Mouse (Mus musculus) embryonic facial prominence, embryonic 10.5 days (tissue): Measurements from ENCODE around the gene Nhlrc2. TPM values are rescaled to one million over a fixed set of nuclear protein-coding genes. Genes with fewer than 3 reads are reported as not detected.
A peak's percentile ranks its signal among the peaks of the same experiment; 100 is the strongest.

Source experiments
- DNase-seq: peaks from one replicate; pipeline ENCODE4 v3.0.0-alpha.2; 2017; ENCODE audit warnings: low spot score
- H3K27ac ChIP-seq: fragments of 300-500 bp; sonication (generic); replicated peaks from 2 replicates; pipeline ENCODE4 v1.5.1; 2016; ENCODE audit warnings: mild to moderate bottlenecking
- H3K27me3 ChIP-seq: fragments of 300-500 bp; sonication (generic); replicated peaks from 2 replicates; pipeline ENCODE4 v1.6.1; 2016; ENCODE audit warnings: low read depth, mild to moderate bottlenecking; ENCODE audit not compliant: poor library complexity, severe bottlenecking
- H3K36me3 ChIP-seq: fragments of 300-500 bp; sonication (generic); replicated peaks from 2 replicates; pipeline ENCODE4 v1.6.1; 2016; ENCODE audit warnings: mild to moderate bottlenecking, moderate library complexity
- H3K4me1 ChIP-seq: fragments of 300-500 bp; sonication (generic); 2 replicates; pipeline ENCODE4 v1.6.1; 2016
- H3K4me3 ChIP-seq: fragments of 300-500 bp; sonication (generic); 2 replicates; pipeline ENCODE4 v1.5.1; 2016; ENCODE audit warnings: mild to moderate bottlenecking, moderate library complexity
- H3K9me3 ChIP-seq: fragments of 300-500 bp; sonication (generic); 2 replicates; pipeline ENCODE4 v1.6.1; 2016; ENCODE audit warnings: mild to moderate bottlenecking
- WGBS: fragments of 180-500 bp; shearing (Covaris S2); methylation state at CpG from one replicate; pipeline ENCODE4 v1.1.7; 2016; 5-methylcytosine and 5-hydroxymethylcytosine counted together
- polyA plus RNA-seq: library from polyadenylated mRNA; unstranded; fragments of >200 nt; fragmentation: Nextera tagmentation; extraction: Ambion mirVana; gene quantifications from 2 replicates; pipeline ENCODE4 v1.2.1, GENCODE M21; 2016

The Nhlrc2 gene
- polyA plus RNA-seq, 1 experiment from 2014 or later = 17.2 TPM

DNA sequence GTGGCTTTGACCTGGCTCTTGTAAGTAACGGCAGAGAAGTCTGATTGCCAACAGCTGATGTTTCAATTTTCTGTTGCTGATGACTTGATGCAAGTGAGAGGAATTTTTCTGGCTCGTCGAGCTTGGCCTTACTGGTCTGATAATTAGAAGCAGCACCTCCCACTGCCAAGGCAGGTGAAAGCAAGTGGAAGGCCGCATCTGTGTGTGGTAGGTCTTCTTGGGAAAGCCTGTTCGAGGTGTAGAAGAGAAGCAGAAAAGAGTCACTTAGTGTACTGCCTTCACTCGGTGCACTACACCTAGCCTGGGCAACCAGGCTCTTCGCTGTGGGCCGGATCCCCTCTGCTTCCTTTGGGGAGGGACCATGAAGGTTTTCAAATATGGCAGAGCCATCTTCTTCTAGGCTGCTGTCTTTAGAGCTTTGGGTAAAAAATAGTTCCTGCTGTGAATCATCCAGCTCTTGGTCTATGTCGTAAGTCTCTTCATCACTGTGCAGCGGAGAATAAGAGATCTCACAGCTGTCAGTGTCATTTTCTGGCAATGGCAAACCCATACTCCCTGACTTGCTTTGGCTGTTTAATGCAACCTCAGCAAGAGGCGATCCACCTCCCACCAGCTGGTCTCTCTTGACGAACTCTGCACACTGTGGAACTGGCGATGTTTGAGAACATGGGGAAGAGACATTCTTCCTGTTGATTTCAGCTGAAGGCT lies 3.2 kb upstream of the Nhlrc2 start:
- peaks cover 20% of the 10 kb centered on the region for H3K4me1 ChIP-seq
- DNase-seq = no peak

DNA sequence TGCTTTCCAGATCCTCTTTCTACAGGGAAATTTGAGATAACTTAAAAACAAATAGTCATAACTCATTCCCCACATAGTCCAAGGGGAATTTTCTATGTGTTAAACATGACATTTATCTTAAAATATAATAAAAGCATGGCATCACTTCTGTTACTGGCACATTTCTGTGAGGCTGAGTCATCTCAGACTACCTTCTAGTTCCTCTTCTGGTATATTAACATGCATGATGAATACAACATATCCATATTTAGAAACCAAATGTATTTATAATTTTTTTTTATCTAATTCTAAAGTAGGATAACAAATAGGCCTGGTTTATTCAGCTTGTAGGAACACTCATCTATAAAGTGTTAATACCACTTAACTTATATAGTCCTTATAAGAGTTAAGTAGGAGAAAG lies 2.0 kb upstream of the Nhlrc2 start:
- H3K4me1 ChIP-seq = peaks cover 25% of the 10 kb centered on the region
- H3K27ac ChIP-seq = no peak overlapping the region
- no peaks in the 10 kb centered on the region for H3K9me3 ChIP-seq
- H3K27me3 ChIP-seq = no peaks in the 10 kb centered on the region
- no peak for DNase-seq
- H3K36me3 ChIP-seq = peaks cover 30% of the 10 kb centered on the region
- no peak overlapping the region for H3K4me3 ChIP-seq

More for the DNA sequence above, 3.2 kb upstream of the Nhlrc2 start:
- Histone ChIP-seq H3K36me3 (peaks cover 40% of the 10 kb centered on the region), H3K4me3 (no peak overlapping the region), H3K9me3 (no peaks in the 10 kb centered on the region), H3K27ac (no peak overlapping the region), H3K27me3 (no peaks in the 10 kb centered on the region)
- 92% methylated on average over 13 of the region's 13 CpGs for WGBS

DNA sequence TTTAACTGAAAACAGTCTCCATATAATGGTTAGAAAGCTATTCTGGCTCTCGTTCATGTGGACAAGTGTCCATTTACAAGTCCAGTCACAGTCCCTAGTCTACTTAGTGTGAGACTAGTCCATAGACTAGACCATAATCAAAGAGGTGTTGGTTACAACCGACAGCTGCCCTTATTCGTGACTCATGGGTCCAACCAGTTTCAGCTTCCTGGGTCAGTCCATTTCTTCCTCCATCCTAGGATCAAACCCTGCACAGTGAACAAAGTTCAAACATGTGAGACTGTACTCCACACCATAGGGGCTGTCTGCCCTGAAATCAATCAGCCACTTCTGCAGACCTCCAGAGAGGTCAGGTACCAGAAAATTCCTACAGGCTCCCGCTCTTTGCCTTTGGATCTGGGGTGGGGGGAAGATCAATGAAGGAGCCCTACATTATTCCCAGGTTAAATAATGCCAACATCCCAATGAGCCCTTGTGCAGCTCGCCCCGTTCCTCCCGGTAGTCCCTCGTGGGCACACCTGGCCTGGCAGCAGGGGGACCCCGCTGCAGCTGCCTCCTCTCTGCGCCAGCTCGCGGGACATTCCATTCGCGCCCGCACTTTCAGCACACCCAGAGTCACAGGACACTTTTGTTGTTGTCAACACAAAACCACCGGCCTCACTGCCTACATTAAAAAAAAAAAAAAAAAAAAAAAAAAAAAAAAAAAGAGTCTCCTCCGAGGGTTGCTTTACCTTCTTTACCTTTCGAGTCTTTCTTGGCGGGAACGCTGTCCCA lies 418 bp upstream of the Nhlrc2 start, which contains the start of gene Dclre1a:
TSS of gene Dclre1a (minus strand) at position 767 of the 774 bp plus-strand sequence.
- Histone ChIP-seq H3K27me3 (no peaks in the 10 kb centered on the region), H3K9me3 (no peaks in the 10 kb centered on the region), H3K36me3 (peaks cover 30% of the 10 kb centered on the region), H3K4me3 (peak within 1 kb of the TSS; percentile 95), H3K27ac (peak within 1 kb of the TSS; percentile 99), H3K4me1 (peaks cover 25% of the 10 kb centered on the region)
- DNase-seq = peak; percentile 79
- WGBS = 9% methylated on average over 20 of the region's 20 CpGs

DNA sequence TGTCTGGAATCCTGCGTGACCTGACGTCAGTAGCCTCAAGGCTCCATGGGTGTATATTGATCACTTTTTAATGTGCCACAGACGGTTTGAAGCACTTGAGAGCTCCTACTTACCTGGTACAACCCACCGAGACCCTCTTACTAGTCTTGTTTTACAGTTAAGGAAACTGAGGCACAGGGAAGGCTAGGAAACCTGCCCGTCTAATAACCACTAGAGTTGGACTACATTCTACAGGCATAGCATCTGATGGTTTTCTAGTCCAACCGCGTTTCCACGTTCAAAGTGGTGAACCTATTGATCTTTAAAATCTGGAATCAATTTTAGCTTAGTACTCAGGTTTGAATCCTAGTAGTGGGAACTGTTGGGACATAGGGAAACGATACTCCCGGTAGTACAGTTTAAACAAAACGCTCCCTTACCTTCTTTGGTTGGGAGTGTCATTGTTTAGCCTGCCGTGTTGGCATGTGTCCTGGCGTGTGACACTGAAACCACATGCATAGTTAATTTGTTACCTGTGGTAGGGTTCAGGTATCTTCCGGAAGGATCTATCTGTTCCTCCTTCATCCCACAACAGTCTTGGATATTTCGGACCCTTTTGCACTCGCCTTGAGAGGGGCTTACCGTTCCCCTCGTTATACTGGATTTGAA lies 1.1 kb downstream of the Nhlrc2 start:
- Histone ChIP-seq H3K27ac (peak overlapping the region; percentile 99), H3K27me3 (no peaks in the 10 kb centered on the region), H3K36me3 (peaks cover 41% of the 10 kb centered on the region), H3K4me3 (peak overlapping the region; percentile 95), H3K9me3 (no peaks in the 10 kb centered on the region), H3K4me1 (peaks cover 25% of the 10 kb centered on the region)
- peak; percentile 18 for DNase-seq
- 28% methylated on average over 18 of the region's 18 CpGs for WGBS

DNA sequence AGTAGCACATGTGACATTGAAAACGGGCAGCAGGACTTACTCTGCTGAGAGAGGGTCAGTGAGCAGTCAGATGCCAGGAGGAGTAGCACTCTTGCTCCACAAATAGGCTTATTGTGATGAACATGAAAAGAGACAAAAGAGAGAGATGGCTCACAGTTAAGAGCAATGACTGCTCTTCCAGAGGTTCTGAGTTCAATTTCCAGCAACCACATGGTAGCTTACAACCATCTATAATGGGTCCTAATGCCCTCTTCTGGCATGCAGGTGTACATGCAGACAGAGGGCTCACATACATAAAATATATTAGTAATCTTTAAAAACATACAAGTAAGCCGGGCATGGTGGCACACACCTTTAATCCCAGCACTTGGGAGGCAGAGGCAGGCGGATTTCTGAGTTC lies 5.1 kb downstream of the Nhlrc2 start:
- no peaks in the 10 kb centered on the region for H3K9me3 ChIP-seq
- no peak for DNase-seq
- no peaks in the 10 kb centered on the region for H3K27me3 ChIP-seq
- peaks cover 14% of the 10 kb centered on the region for H3K4me1 ChIP-seq
- no peak overlapping the region for H3K4me3 ChIP-seq
- H3K36me3 ChIP-seq = peaks cover 65% of the 10 kb centered on the region
- WGBS = 93% methylated on average over 3 of the region's 3 CpGs
- H3K27ac ChIP-seq = no peak overlapping the region

DNA sequence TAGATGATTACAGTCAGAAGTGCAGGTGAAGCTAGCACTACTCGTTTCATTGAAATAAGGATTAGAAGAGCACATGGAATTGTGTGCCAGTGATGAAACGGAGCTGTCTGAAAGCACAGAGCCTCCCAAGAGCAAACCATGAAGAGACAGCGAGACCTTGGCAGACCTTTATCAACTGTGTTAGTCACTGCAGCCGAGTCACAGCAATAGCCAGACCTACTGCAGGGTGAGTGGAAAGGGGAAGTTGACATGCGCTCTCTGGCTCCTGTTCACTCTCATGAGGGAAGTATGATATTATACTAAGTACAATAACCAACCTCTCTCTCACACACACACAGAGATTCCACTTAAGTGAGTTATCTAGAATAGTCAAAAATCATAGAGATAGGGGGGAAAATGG lies 7.9 kb downstream of the Nhlrc2 start:
- Histone ChIP-seq H3K36me3 (peaks cover 91% of the 10 kb centered on the region), H3K27ac (no peak overlapping the region), H3K27me3 (no peaks in the 10 kb centered on the region), H3K4me1 (no peaks in the 10 kb centered on the region), H3K9me3 (no peaks in the 10 kb centered on the region), H3K4me3 (no peak overlapping the region)
- no peak for DNase-seq
- WGBS = 92% methylated on average over 5 of the region's 5 CpGs

DNA sequence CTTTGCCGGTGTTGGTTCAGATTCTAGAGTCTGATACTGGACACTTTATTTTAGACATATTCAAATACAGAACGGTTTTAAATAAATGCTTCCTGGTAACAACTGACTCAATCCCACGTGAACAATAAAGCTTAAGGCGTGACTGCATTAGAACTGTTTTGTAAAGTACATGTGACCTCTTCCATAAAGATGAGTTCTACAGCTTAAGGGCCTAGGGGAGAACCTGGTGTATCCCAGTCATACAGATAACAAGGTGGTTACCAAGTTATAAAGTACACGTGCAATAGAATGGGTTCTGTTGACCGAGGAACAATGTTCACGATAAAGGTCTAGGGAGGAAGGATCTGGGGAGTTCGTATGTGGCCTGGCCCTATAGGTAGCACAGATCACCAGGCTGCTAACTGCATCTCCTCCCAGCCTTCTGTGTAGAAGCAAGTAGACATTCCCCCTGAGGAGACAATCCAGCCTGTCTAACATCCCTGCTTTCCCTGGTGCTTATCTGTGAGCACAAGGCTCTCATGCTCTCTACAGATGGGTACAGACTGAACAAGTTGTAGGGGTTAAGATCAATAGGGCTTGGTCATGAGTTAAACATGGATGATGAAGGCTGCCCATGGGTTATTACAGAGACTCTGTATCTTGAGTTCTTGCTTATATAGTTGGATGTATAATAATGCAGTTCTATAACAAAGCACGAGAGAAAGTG lies 14.5 kb downstream of the Nhlrc2 start:
- peaks cover 57% of the 10 kb centered on the region for H3K36me3 ChIP-seq
- WGBS = 95% methylated on average over 9 of the region's 9 CpGs

DNA sequence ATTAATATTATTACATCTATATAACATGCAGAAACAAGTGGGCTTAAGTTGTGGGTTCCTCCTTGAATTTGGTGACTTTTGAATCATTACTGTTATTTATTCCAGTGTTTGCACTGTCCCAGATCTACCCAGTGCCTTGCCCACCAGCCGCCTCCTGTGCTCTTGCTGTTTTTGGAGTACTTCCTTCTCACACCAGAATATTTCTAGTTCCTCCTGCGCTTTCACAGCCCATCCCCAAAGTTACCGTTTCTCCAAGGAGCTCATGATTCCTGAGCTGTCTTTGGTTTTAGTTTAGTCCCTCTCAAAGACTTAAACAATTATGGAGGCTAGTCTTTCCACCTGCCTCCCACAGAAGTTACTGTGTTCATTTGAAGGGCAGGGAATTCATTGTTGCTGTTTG lies 15.4 kb downstream of the Nhlrc2 start:
- Histone ChIP-seq H3K36me3 (peaks cover 48% of the 10 kb centered on the region), H3K9me3 (no peaks in the 10 kb centered on the region), H3K27ac (no peak overlapping the region), H3K27me3 (no peaks in the 10 kb centered on the region), H3K4me1 (peaks cover 18% of the 10 kb centered on the region), H3K4me3 (no peak overlapping the region)
- 92% methylated on average over 3 of the region's 3 CpGs for WGBS
- no peak for DNase-seq

More for the DNA sequence above, 14.5 kb downstream of the Nhlrc2 start:
- no peak for DNase-seq
- H3K27ac ChIP-seq = no peak overlapping the region
- H3K4me3 ChIP-seq = no peak overlapping the region
- peaks cover 18% of the 10 kb centered on the region for H3K4me1 ChIP-seq
- H3K9me3 ChIP-seq = no peaks in the 10 kb centered on the region
- no peaks in the 10 kb centered on the region for H3K27me3 ChIP-seq

DNA sequence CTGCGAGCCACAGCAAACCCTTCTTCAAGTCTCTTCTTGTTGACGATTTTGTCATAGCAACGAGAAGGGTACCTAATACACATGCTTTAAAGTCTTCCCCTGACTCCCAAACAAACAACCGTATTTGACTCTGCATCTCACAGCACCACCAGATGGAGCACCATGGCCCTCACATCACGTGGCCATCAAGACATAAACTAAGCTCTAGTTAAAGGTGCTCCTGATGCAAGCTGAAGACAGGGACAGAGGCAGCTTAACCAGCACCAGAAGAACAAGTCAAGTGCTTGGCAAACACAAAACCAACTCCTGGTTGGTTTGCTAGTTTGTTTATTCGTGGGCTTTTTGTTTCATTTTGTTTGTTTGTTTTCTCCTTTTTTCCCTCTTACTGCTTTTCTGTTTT lies 17.3 kb downstream of the Nhlrc2 start:
- H3K9me3 ChIP-seq = no peaks in the 10 kb centered on the region
- no peak for DNase-seq
- H3K4me3 ChIP-seq = no peak overlapping the region
- 73% methylated on average over 6 of the region's 6 CpGs for WGBS
- H3K27ac ChIP-seq = no peak overlapping the region
- H3K4me1 ChIP-seq = peaks cover 18% of the 10 kb centered on the region
- peaks cover 31% of the 10 kb centered on the region for H3K36me3 ChIP-seq
- H3K27me3 ChIP-seq = no peaks in the 10 kb centered on the region

DNA sequence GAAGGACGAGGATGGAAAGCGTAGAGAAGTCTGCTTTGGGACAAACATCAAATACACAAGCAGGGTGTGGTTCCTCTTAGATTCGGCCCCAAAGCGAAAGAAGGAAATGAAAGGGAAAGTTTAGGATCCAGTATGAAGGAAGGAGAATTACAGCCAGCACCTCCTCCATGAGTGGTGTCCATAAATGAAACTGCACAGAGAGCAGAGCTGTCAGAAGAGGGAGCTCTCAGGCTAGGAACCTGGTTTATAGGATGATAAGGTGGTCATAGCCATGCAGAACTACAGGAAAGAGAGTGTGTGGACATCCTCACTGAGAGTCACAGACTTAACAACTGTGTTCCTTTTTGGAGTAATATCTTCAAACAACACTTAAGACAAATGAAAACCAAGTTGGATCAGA lies 18.0 kb downstream of the Nhlrc2 start:
- H3K27me3 ChIP-seq = no peaks in the 10 kb centered on the region
- no peak for DNase-seq
- H3K36me3 ChIP-seq = peaks cover 33% of the 10 kb centered on the region
- no peak overlapping the region for H3K4me3 ChIP-seq
- H3K4me1 ChIP-seq = peaks cover 18% of the 10 kb centered on the region
- H3K9me3 ChIP-seq = no peaks in the 10 kb centered on the region
- WGBS = 89% methylated on average over 4 of the region's 4 CpGs
- no peak overlapping the region for H3K27ac ChIP-seq

DNA sequence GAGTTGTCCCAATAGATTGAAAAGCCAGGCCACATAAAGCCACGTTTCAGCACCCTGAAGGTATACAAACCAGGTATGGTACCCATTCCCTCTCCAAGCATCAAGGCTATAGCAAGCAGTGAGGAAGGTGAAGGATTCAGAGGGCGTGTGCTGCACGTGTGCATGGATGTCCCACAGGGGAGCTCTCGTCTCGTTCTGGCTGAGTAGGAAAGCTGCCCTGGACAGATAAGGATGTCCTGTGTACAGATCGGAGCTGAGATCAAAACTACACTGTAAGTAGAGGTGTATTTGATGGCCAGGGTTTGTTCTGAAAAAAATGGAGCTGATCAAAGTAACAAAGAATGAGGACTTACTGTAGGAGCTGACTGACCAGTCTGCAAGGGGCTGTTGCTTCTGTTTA lies 18.9 kb downstream of the Nhlrc2 start:
- no peak for DNase-seq
- H3K4me1 ChIP-seq = peaks cover 15% of the 10 kb centered on the region
- H3K27me3 ChIP-seq = no peaks in the 10 kb centered on the region
- no peak overlapping the region for H3K4me3 ChIP-seq
- H3K27ac ChIP-seq = no peak overlapping the region
- 86% methylated on average over 6 of the region's 6 CpGs for WGBS
- no peaks in the 10 kb centered on the region for H3K9me3 ChIP-seq
- peaks cover 33% of the 10 kb centered on the region for H3K36me3 ChIP-seq

DNA sequence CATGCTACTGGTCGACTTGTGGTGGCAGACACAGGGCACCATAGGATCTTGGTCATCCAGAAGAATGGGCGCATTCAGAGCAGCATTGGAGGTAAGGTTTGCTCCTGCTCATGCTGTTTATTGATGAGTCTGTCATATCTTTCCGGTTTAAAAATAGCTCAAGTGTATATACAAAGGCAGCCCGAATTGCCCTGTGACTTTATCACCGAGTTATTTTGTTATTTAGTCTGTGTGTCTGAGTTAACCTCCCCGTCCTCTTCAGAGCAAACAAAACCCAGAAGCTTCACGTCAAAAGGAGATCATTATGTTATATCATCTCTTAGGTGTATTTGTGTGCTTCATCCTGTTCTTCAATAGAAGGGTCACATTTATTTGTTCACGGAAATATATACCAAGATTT lies 22.7 kb downstream of the Nhlrc2 start:
- Histone ChIP-seq H3K36me3 (peaks cover 46% of the 10 kb centered on the region), H3K27me3 (no peaks in the 10 kb centered on the region), H3K4me3 (no peak overlapping the region), H3K27ac (no peak overlapping the region), H3K4me1 (no peaks in the 10 kb centered on the region), H3K9me3 (no peaks in the 10 kb centered on the region)
- DNase-seq = no peak
- WGBS = 94% methylated on average over 8 of the region's 8 CpGs
